Mouse (Mus musculus): Measurements from ENCODE around the gene Zfyve26. TPM values are rescaled to one million over a fixed set of nuclear protein-coding genes. Genes with fewer than 3 reads are reported as not detected.
"Not testable (repeated sequence)": the region's sequence is repeated elsewhere in the genome, so short reads cannot be mapped to it uniquely, and the experiment has no call there.

The Zfyve26 gene
- 17.1 and 18.0 TPM in 2 replicates for polyA plus RNA-seq (2016; fragmentation: Nextera tagmentation; extraction: Ambion mirVana)

DNA sequence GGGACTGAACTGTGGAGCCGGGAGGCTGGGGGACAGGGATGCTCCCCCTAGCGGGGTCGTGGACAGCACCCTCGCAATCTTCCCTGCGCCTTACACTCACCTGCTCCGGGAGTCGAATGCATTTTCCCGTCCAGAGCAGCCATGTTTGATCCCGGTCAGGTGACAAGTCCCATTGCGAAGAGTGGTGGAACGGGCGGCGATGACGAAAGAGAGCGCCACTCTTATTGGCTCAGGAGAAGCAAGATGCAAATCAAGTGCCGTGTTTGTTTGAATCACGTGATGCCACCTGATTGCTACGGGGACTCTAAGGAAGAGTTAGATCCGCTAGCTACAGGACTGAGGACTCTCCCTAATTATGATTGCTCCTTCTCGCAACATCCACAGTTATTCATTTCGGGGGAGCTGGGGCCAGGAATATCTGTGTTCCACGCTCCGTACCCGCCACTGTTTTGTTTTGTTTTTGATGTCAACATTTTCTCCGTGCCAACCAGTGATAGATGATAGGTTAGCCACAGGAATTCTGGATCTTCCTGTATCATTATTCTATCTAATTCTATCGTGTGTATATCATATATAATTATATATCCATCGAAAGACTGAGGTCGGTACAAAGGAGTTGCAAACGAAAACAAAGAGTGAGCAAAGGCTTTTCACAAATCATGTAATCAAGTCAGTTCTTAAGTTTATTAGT is at the start of gene Zfyve26:
Gene Zfyve26 (minus strand): TSS at position 179 of the 691 bp plus-strand sequence.
- Histone ChIP-seq H3K9ac (peak within 1 kb of the TSS; percentile 57), H3K36me3 (no peaks in the 10 kb centered on the region), H3K4me3 (peak within 1 kb of the TSS; percentile 61), H3K27me3 (no peaks in the 10 kb centered on the region), H3K9me3 (no peaks in the 10 kb centered on the region), H3K4me2 (replicated peaks) (peak within 1 kb of the TSS; percentile 78), H3K27ac (peak within 1 kb of the TSS; percentile 80), H3K4me1 (peaks cover 13% of the 10 kb centered on the region)
- ATAC-seq (ENCODE audit: insufficient number of reproducible peaks, insufficient read depth, low FRiP score, low TSS enrichment): peak; percentile 97
- under 1% methylated on average over 29 of the region's 29 CpGs for WGBS

DNA sequence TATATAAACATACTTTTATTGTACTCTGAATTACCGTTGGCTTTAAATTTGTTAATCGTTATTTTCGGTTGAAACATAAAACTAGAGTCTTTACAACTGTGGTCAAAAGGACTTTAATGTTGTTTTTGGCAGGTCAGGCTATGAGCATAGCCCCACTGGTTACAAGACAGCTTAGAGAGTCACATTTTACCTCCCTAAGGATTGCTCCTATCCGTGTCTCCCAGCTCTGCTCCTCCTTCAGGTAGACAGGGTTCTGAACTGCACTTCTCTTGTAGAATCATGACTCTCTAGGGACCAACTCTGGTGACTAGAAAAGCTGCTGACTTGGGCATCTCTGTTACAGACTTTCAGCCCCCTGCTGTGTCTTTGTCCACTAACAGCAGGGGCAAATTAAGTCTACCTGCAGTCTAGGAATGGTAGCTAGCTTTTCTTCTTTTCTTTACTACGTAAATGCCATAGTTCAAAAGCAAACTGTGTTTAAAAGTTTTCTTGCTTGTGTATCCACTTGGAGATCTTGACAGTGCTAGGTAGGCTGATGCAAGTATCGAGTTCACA is 45.3 kb upstream of the Zfyve26 start:
- Histone ChIP-seq H3K9me3 (no peaks in the 10 kb centered on the region), H3K4me1 (0 out of 2 replicates have a peak, but pooled peaks cover 5% of the 10 kb centered on the region), H3K36me3 (no peaks in the 10 kb centered on the region), H3K27me3 (no peaks in the 10 kb centered on the region), H3K27ac (no peak overlapping the region), H3K4me3 (no peak overlapping the region), H3K9ac (no peak overlapping the region), H3K4me2 (replicated peaks) (no peak overlapping the region)
- 62% methylated on average over 6 of the region's 6 CpGs for WGBS
- no peak for ATAC-seq (ENCODE audit: insufficient number of reproducible peaks, insufficient read depth, low FRiP score, low TSS enrichment)

DNA sequence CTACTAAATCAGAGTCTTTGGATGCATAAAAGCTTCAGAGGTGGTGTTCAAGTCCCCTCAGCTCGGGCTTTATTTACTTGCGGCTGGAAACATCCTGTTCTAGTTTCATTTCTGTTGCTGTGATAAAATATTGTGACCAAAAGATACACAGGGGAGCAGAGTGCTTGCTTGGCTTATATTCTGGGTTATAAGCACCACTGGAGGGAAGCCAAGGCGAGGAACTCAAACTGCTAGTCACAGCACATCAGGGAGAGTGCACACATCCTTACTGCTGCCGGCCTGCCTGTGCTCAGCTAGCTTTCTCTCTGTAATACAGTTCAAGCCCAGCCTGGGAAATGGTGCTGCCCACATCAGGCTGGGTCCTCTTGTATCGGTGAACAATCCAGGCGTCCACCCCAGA is 44.4 kb upstream of the Zfyve26 start:
- no peaks in the 10 kb centered on the region for H3K36me3 ChIP-seq
- 83% methylated on average over 6 of the region's 6 CpGs for WGBS
- ATAC-seq (ENCODE audit: insufficient number of reproducible peaks, insufficient read depth, low FRiP score, low TSS enrichment): no peak
- no peaks in the 10 kb centered on the region for H3K9me3 ChIP-seq
- no peaks in the 10 kb centered on the region for H3K4me1 ChIP-seq
- H3K9ac ChIP-seq: no peak overlapping the region
- no peak overlapping the region for H3K4me2 ChIP-seq (replicated peaks)
- H3K27ac ChIP-seq: no peak overlapping the region
- no peaks in the 10 kb centered on the region for H3K27me3 ChIP-seq
- H3K4me3 ChIP-seq: no peak overlapping the region

DNA sequence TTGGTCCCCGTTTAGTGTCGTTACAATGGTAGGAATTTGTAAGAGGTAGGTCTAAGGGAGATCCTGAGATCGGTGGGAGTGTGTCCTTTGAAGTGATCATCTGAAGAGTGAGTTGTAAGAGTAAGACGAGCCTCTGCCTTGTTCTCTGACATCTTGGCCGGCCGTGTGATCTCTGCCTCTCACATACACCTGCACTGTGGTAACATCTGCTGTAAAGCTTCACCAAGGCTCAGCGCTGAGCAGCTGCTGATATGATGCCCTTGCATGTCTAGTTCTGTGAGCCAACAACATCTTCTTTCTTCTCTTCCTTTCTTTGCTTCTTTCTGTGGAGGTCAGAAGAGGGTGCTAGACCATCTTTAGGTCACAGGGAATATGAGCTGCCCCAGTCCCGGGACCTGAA is 42.7 kb upstream of the Zfyve26 start:
- ATAC-seq (ENCODE audit: insufficient number of reproducible peaks, insufficient read depth, low FRiP score, low TSS enrichment): no peak
- H3K27ac ChIP-seq: no peak overlapping the region
- WGBS: 85% methylated on average over 8 of the region's 8 CpGs

DNA sequence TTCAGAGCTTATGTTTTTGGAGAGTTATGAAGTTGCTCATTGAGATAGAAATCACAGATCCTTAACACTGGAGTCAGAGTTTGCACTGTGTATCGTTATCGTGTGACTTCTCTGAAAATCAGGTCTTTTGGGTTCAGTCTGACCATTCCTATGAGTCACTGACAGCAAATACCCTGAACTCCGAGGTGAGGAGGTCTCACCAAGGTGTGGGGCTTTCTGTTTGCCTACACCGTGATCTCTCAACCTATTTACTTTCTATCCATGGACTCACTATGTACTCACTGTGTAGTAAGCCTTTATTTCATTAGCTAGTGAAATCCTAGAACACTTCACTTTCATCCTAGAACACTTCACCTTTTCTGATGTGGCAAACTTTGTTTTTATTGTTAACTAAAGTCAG is 35.6 kb upstream of the Zfyve26 start:
- Histone ChIP-seq H3K27me3 (no peaks in the 10 kb centered on the region), H3K4me3 (no peak overlapping the region), H3K27ac (no peak overlapping the region), H3K9me3 (peaks cover 13% of the 10 kb centered on the region; the same call in 1 of the 2 replicates), H3K4me2 (replicated peaks) (no peak overlapping the region), H3K9ac (no peak overlapping the region), H3K36me3 (peaks cover 9% of the 10 kb centered on the region), H3K4me1 (no peaks in the 10 kb centered on the region)
- WGBS: 75% methylated on average over 4 of the region's 4 CpGs
- ATAC-seq (ENCODE audit: insufficient number of reproducible peaks, insufficient read depth, low FRiP score, low TSS enrichment): no peak

More for the DNA sequence above, 42.7 kb upstream of the Zfyve26 start:
- H3K4me2 ChIP-seq (replicated peaks): no peak overlapping the region
- no peak overlapping the region for H3K4me3 ChIP-seq
- peaks cover 9% of the 10 kb centered on the region for H3K36me3 ChIP-seq
- H3K9ac ChIP-seq: no peak overlapping the region
- no peaks in the 10 kb centered on the region for H3K4me1 ChIP-seq
- H3K9me3 ChIP-seq: peaks cover 12% of the 10 kb centered on the region; the same call in 1 of the 2 replicates
- no peaks in the 10 kb centered on the region for H3K27me3 ChIP-seq

DNA sequence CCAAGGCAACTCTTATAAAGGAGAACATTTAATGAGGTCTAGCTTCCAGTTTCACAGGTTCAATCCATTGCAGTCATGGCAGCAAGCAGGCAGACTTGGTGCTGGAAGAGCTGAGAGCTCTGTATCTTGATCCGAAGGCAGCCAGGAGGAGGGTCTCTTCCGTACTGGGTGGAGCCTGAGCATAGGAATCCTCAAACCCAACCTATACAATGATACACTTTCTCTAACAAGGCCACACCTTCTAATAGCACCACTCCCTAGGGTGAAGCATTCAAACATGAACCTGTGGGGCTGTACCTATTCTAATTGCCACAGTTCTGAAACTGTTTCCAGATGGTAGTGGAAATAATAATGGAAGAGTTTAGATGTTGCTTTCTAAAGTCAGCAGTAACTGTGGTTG is 34.5 kb upstream of the Zfyve26 start:
- Histone ChIP-seq H3K9ac (no peak overlapping the region), H3K4me1 (no peaks in the 10 kb centered on the region), H3K4me2 (replicated peaks) (no peak overlapping the region), H3K27ac (no peak overlapping the region), H3K4me3 (no peak overlapping the region), H3K9me3 (peaks cover 13% of the 10 kb centered on the region; the same call in 1 of the 2 replicates), H3K27me3 (no peaks in the 10 kb centered on the region), H3K36me3 (peaks cover 9% of the 10 kb centered on the region)
- WGBS: 52% methylated on average over 2 of the region's 2 CpGs
- ATAC-seq (ENCODE audit: insufficient number of reproducible peaks, insufficient read depth, low FRiP score, low TSS enrichment): no peak

DNA sequence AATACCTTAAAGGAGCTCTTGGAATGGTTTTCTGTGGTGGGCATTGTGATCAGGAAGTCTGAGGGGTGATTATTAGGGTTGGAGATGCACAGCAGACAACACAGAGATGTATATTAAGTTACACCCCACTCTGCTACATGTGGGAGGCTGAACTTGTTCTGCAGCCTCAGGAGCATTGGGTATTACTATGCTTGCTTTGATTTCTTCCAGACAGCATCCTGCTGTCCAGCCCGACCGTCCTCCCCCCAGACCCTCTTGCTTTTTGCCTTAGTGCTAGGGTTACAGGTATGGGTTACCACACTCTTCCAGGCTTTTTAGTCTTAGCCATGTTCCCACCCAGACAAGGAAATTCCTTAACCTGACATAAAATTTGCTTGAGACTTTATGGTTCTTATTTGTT is 31.8 kb upstream of the Zfyve26 start:
- no peak overlapping the region for H3K4me2 ChIP-seq (replicated peaks)
- H3K9ac ChIP-seq: no peak overlapping the region
- 35% methylated on average over 2 of the region's 2 CpGs for WGBS
- no peaks in the 10 kb centered on the region for H3K9me3 ChIP-seq
- H3K27me3 ChIP-seq: no peaks in the 10 kb centered on the region
- no peak for ATAC-seq (ENCODE audit: insufficient number of reproducible peaks, insufficient read depth, low FRiP score, low TSS enrichment)
- H3K4me3 ChIP-seq: no peak overlapping the region
- no peaks in the 10 kb centered on the region for H3K36me3 ChIP-seq
- H3K27ac ChIP-seq: no peak overlapping the region
- H3K4me1 ChIP-seq: no peaks in the 10 kb centered on the region

DNA sequence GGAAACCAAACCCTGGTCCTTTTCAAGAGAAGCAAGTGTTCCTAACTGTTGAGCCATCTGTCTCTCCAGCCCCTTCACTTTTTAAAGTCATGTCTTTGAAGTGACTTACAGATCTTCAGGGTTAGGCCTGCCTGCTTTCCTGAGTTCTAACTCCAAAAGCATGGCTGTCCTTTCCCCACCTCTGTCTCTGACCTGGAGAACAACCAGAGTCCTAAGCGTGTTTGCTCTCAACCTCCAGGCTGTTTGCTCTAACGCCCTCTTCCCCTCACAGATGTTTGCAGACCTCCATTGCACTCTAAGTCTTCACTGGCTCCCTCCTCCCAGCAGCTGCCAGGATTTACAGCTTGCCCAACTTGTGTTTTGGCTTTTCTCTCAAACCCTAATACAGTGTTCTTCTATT is 30.6 kb upstream of the Zfyve26 start:
- no peak overlapping the region for H3K4me3 ChIP-seq
- 69% methylated on average over 2 of the region's 2 CpGs for WGBS
- ATAC-seq (ENCODE audit: insufficient number of reproducible peaks, insufficient read depth, low FRiP score, low TSS enrichment): no peak

DNA sequence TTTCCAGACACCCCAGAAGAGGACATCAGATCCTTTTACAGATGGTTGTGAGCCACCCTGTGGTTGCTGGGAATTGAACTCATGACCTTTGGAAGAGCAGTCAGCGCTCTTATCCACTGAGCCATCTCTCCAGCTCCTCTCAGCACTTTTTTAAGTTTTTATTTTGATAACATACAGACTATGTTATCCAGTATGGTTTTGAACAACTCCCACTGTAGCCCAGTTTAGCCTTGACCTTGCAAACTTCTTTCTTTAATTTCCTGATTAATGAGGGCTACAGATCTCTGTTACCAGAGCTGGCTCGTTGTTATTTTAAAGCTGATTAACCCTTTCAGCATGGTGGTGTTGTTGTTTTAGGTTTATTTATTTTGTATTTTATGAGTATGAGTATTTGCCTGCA is 30.1 kb upstream of the Zfyve26 start:
- Histone ChIP-seq H3K4me3 (no peak overlapping the region), H3K36me3 (no peaks in the 10 kb centered on the region), H3K4me1 (no peaks in the 10 kb centered on the region), H3K9me3 (no peaks in the 10 kb centered on the region), H3K27me3 (no peaks in the 10 kb centered on the region), H3K4me2 (replicated peaks) (no peak overlapping the region), H3K27ac (no peak overlapping the region), H3K9ac (no peak overlapping the region)
- WGBS: 38% methylated on average over 2 of the region's 2 CpGs
- ATAC-seq (ENCODE audit: insufficient number of reproducible peaks, insufficient read depth, low FRiP score, low TSS enrichment): no peak

More for the DNA sequence above, 30.6 kb upstream of the Zfyve26 start:
- no peaks in the 10 kb centered on the region for H3K36me3 ChIP-seq
- H3K9ac ChIP-seq: no peak overlapping the region
- no peaks in the 10 kb centered on the region for H3K27me3 ChIP-seq
- H3K4me1 ChIP-seq: no peaks in the 10 kb centered on the region
- no peaks in the 10 kb centered on the region for H3K9me3 ChIP-seq
- H3K4me2 ChIP-seq (replicated peaks): no peak overlapping the region
- H3K27ac ChIP-seq: no peak overlapping the region

DNA sequence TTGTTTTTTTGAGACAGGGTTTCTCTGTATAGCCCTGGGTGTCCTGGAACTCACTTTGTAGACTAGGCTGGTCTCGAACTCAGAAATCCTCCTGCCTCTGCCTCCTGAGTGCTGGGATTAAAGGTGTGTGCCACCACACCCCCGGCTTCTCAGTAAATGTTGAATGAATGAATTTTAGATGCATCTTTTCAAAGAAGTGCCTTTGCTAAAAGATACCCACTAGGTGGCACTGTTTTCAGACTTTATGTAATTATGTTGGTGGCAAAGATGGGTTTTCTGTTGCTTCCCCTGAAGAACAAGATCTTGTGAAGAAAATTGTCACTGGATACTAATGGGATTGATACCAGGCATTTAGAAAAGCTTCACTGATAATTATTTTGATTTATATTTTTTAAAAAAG is 26.4 kb upstream of the Zfyve26 start:
- H3K4me3 ChIP-seq; H3K9me3 ChIP-seq; H3K27ac ChIP-seq; H3K36me3 ChIP-seq; H3K9ac ChIP-seq; H3K4me2 ChIP-seq (replicated peaks); H3K4me1 ChIP-seq; ATAC-seq (ENCODE audit: insufficient number of reproducible peaks, insufficient read depth, low FRiP score, low TSS enrichment); H3K27me3 ChIP-seq: not testable (repeated sequence)
- 80% methylated on average over 2 of the region's 2 CpGs for WGBS

DNA sequence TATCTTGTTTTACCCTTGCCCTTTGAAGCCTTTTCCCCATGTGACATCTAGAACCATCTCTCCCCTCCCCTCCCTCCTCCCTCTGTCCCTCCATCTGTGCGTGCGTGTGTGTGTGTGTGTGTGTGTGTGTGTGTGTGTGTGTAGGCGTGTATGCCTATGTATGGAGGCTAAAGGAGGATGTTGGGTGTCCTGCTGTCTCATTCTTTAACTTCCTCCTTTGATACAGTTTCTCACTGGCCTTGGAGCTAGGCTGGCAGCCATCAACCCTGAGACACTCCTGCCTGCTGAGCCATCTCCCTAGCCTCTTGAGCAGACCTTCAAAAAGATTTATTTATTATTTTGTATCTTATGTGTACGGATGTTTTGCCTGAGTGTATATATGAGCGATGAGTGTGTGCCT is 24.8 kb upstream of the Zfyve26 start:
- H3K36me3 ChIP-seq: no peaks in the 10 kb centered on the region
- no peak overlapping the region for H3K27ac ChIP-seq
- 80% methylated on average over 5 of the region's 5 CpGs for WGBS
- H3K9me3 ChIP-seq: no peaks in the 10 kb centered on the region
- no peaks in the 10 kb centered on the region for H3K4me1 ChIP-seq
- no peaks in the 10 kb centered on the region for H3K27me3 ChIP-seq
- H3K4me3 ChIP-seq: no peak overlapping the region
- H3K4me2 ChIP-seq (replicated peaks): no peak overlapping the region
- ATAC-seq (ENCODE audit: insufficient number of reproducible peaks, insufficient read depth, low FRiP score, low TSS enrichment): no peak
- no peak overlapping the region for H3K9ac ChIP-seq

DNA sequence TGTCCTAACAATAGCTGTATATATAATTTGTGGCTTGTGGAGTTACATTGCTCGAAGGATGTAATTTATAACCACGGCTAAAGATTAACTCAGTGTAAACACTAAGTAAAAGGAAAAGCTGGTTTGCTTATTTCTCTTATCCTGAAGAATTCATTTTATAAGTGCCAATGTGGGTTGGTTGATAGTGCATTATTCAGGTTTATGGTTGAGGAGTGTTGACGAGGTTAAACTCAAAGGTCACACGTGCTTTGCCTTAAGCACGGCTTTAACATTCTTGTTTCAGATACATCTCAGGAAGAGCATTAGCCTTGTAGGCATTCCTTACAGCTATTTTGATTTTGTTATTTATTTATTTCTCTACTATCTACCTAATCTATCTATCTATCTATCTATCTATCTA is 21.2 kb upstream of the Zfyve26 start:
- H3K36me3 ChIP-seq: no peaks in the 10 kb centered on the region
- H3K27me3 ChIP-seq: no peaks in the 10 kb centered on the region
- H3K4me2 ChIP-seq (replicated peaks): no peak overlapping the region
- no peak overlapping the region for H3K27ac ChIP-seq
- no peak for ATAC-seq (ENCODE audit: insufficient number of reproducible peaks, insufficient read depth, low FRiP score, low TSS enrichment)
- H3K9ac ChIP-seq: no peak overlapping the region
- H3K4me3 ChIP-seq: no peak overlapping the region
- WGBS: 84% methylated on average over 5 of the region's 5 CpGs
- no peaks in the 10 kb centered on the region for H3K4me1 ChIP-seq
- no peaks in the 10 kb centered on the region for H3K9me3 ChIP-seq

All from embryonic facial prominence, embryonic 12.5 days (tissue).